Comparison of ENCODE assay signal across 7 mouse cellular contexts in genomic region chr19:4810309-4810708, GRCm38 (mm10). TPM values are rescaled to one million over a fixed set of nuclear protein-coding genes. Genes with fewer than 3 reads are reported as not detected.
A peak's percentile ranks its signal among the peaks of the same experiment; 100 is the strongest.
DNase-seq lines count a peak whose midpoint lies in the region; ATAC-seq and TF ChIP-seq lines count a peak whose summit lies in the region.

No protein-coding gene starts in this region.

- no peaks in the 10 kb centered on the region for H3K27me3 ChIP-seq in lung, postnatal 0 days (replicated peaks; ENCODE audit: insufficient read depth, low read length)
- H3K27me3 ChIP-seq in embryonic facial prominence, embryonic 15.5 days = no peaks in the 10 kb centered on the region
- no peaks in the 10 kb centered on the region for H3K27me3 ChIP-seq in limb, embryonic 12.5 days
- no peaks in the 10 kb centered on the region for H3K27me3 ChIP-seq in stomach, embryonic 15.5 days (replicated peaks)

- H3K36me3 ChIP-seq in lung, postnatal 0 days (ENCODE audit: insufficient read depth, low read length) = no peaks in the 10 kb centered on the region
- no peaks in the 10 kb centered on the region for H3K36me3 ChIP-seq in embryonic facial prominence, embryonic 15.5 days
- no peaks in the 10 kb centered on the region for H3K36me3 ChIP-seq in limb, embryonic 12.5 days
- no peaks in the 10 kb centered on the region for H3K36me3 ChIP-seq in stomach, embryonic 15.5 days

- H3K4me3 ChIP-seq in lung, postnatal 0 days (ENCODE audit: low read depth, low read length) = peak overlapping the region; percentile 76
- H3K4me3 ChIP-seq in embryonic facial prominence, embryonic 15.5 days (replicated peaks) = peak overlapping the region; percentile 93
- H3K4me3 ChIP-seq in limb, embryonic 12.5 days (replicated peaks) = peak overlapping the region; percentile 85
- peak overlapping the region; percentile 77 for H3K4me3 ChIP-seq in stomach, embryonic 15.5 days (replicated peaks)

- no peak for DNase-seq in lung, postnatal 0 days (ENCODE audit: low spot score)
- DNase-seq in lung, postnatal 14 days = no peak
- no peak for DNase-seq in layer of hippocampus, adult 11-12 months (ENCODE audit: low spot score)
- no peak for DNase-seq in thymus, postnatal 25 days

- no peak for TF ChIP-seq EP300 in lung, postnatal 0 days (IDR thresholded peaks at IDR 0.05)

- ATAC-seq in lung, postnatal 0 days = no peak
- no peak for ATAC-seq in embryonic facial prominence, embryonic 15.5 days (ENCODE audit: insufficient number of reproducible peaks, low FRiP score, low TSS enrichment, low read depth)
- ATAC-seq in limb, embryonic 12.5 days (ENCODE audit: insufficient number of reproducible peaks, insufficient read depth, low FRiP score, low TSS enrichment, low read depth) = no peak
- ATAC-seq in stomach, embryonic 15.5 days (ENCODE audit: insufficient read depth, low FRiP score, low read depth) = no peak

- H3K9ac ChIP-seq in lung, postnatal 0 days (replicated peaks; ENCODE audit: low read depth) = peak overlapping the region; percentile 63
- peak overlapping the region; percentile 70 for H3K9ac ChIP-seq in embryonic facial prominence, embryonic 15.5 days
- H3K9ac ChIP-seq in limb, embryonic 12.5 days (replicated peaks) = peak overlapping the region; percentile 80
- H3K9ac ChIP-seq in stomach, embryonic 15.5 days = peak overlapping the region; percentile 94

- peak overlapping the region; percentile 94 for H3K27ac ChIP-seq in lung, postnatal 0 days (ENCODE audit: low read length)
- H3K27ac ChIP-seq in embryonic facial prominence, embryonic 15.5 days (replicated peaks) = peak overlapping the region; percentile 97
- H3K27ac ChIP-seq in limb, embryonic 12.5 days = peak overlapping the region; percentile 95
- peak overlapping the region; percentile 98 for H3K27ac ChIP-seq in stomach, embryonic 15.5 days

- H3K4me2 ChIP-seq in lung, postnatal 0 days (replicated peaks; ENCODE audit: low read depth, low read length) = peak overlapping the region; percentile 85
- H3K4me2 ChIP-seq in embryonic facial prominence, embryonic 15.5 days (replicated peaks) = peak overlapping the region; percentile 64
- peak overlapping the region; percentile 91 for H3K4me2 ChIP-seq in limb, embryonic 12.5 days
- H3K4me2 ChIP-seq in stomach, embryonic 15.5 days = peak overlapping the region; percentile 82

- TF ChIP-seq CTCF in lung, postnatal 0 days (IDR thresholded peaks at IDR 0.05) = no peak

- H3K9me3 ChIP-seq in lung, postnatal 0 days (ENCODE audit: low read length) = no peaks in the 10 kb centered on the region
- no peaks in the 10 kb centered on the region for H3K9me3 ChIP-seq in embryonic facial prominence, embryonic 15.5 days (replicated peaks)
- H3K9me3 ChIP-seq in limb, embryonic 12.5 days = no peaks in the 10 kb centered on the region
- H3K9me3 ChIP-seq in stomach, embryonic 15.5 days = no peaks in the 10 kb centered on the region

- under 1% methylated on average over 14 of the region's 14 CpGs for WGBS in lung, postnatal 0 days
- under 1% methylated on average over 14 of the region's 14 CpGs for WGBS in embryonic facial prominence, embryonic 15.5 days
- WGBS in limb, embryonic 12.5 days = 0% methylated on average over 14 of the region's 14 CpGs
- WGBS in stomach, embryonic 15.5 days = under 1% methylated on average over 14 of the region's 14 CpGs

- peaks cover 8% of the 10 kb centered on the region; the same call in 1 of the 2 replicates for H3K4me1 ChIP-seq in lung, postnatal 0 days (ENCODE audit: insufficient read depth, low read depth, low read length)
- peaks cover 23% of the 10 kb centered on the region for H3K4me1 ChIP-seq in embryonic facial prominence, embryonic 15.5 days
- H3K4me1 ChIP-seq in limb, embryonic 12.5 days (replicated peaks) = peaks cover 24% of the 10 kb centered on the region
- peaks cover 13% of the 10 kb centered on the region for H3K4me1 ChIP-seq in stomach, embryonic 15.5 days

RNA-seq across cellular contexts. Expression of gene Gm21992, which starts 1.1 kb away (rescaled TPM):
- polyA plus RNA-seq in lung, postnatal 0 days (2015; fragmentation: Nextera tagmentation; extraction: Ambion mirVana) = 13.9 and 19.7 TPM in 2 replicates
- polyA plus RNA-seq in embryonic facial prominence, embryonic 15.5 days (2015; fragmentation: Nextera tagmentation; extraction: Ambion mirVana) = 30.9 and 36.3 TPM in 2 replicates
- 36.3 and 57.2 TPM in 2 replicates for polyA plus RNA-seq in limb, embryonic 12.5 days (2016; fragmentation: Nextera tagmentation; extraction: Ambion mirVana)
- 29.9 and 38.0 TPM in 2 replicates for polyA plus RNA-seq in stomach, embryonic 15.5 days (2015; fragmentation: Nextera tagmentation; extraction: Ambion mirVana)

RNA-seq across cellular contexts. Expression of gene Rbm14, which starts 1.1 kb away (rescaled TPM):
- 24.3 and 25.1 TPM in 2 replicates for polyA plus RNA-seq in lung, postnatal 0 days (2015; fragmentation: Nextera tagmentation; extraction: Ambion mirVana)
- polyA plus RNA-seq in embryonic facial prominence, embryonic 15.5 days (2015; fragmentation: Nextera tagmentation; extraction: Ambion mirVana) = 74.1 and 74.5 TPM in 2 replicates
- 113 and 114 TPM in 2 replicates for polyA plus RNA-seq in limb, embryonic 12.5 days (2016; fragmentation: Nextera tagmentation; extraction: Ambion mirVana)
- polyA plus RNA-seq in stomach, embryonic 15.5 days (2015; fragmentation: Nextera tagmentation; extraction: Ambion mirVana) = 70.3 and 75.2 TPM in 2 replicates

RNA-seq across cellular contexts. Expression of gene Rbm4, which starts 16.6 kb away (rescaled TPM):
- polyA plus RNA-seq in lung, postnatal 0 days (2015; fragmentation: Nextera tagmentation; extraction: Ambion mirVana) = 28.6 and 29.4 TPM in 2 replicates
- polyA plus RNA-seq in embryonic facial prominence, embryonic 15.5 days (2015; fragmentation: Nextera tagmentation; extraction: Ambion mirVana) = 66.5 and 70.2 TPM in 2 replicates
- polyA plus RNA-seq in limb, embryonic 12.5 days (2016; fragmentation: Nextera tagmentation; extraction: Ambion mirVana) = 80.1 and 90.2 TPM in 2 replicates
- 50.1 and 52.2 TPM in 2 replicates for polyA plus RNA-seq in stomach, embryonic 15.5 days (2015; fragmentation: Nextera tagmentation; extraction: Ambion mirVana)

RNA-seq across cellular contexts. Expression of gene Ccs, which starts 28.8 kb away (rescaled TPM):
- 53.0 and 54.5 TPM in 2 replicates for polyA plus RNA-seq in lung, postnatal 0 days (2015; fragmentation: Nextera tagmentation; extraction: Ambion mirVana)
- polyA plus RNA-seq in embryonic facial prominence, embryonic 15.5 days (2015; fragmentation: Nextera tagmentation; extraction: Ambion mirVana) = 69.4 and 73.8 TPM in 2 replicates
- polyA plus RNA-seq in limb, embryonic 12.5 days (2016; fragmentation: Nextera tagmentation; extraction: Ambion mirVana) = 56.4 and 60.4 TPM in 2 replicates
- polyA plus RNA-seq in stomach, embryonic 15.5 days (2015; fragmentation: Nextera tagmentation; extraction: Ambion mirVana) = 51.1 and 54.1 TPM in 2 replicates

RNA-seq across cellular contexts. Expression of gene Ccdc87, which starts 28.9 kb away (rescaled TPM):
- 0.51 and 0.62 TPM in 2 replicates for polyA plus RNA-seq in lung, postnatal 0 days (2015; fragmentation: Nextera tagmentation; extraction: Ambion mirVana)
- 1.2 and 1.9 TPM in 2 replicates for polyA plus RNA-seq in embryonic facial prominence, embryonic 15.5 days (2015; fragmentation: Nextera tagmentation; extraction: Ambion mirVana)
- 0.06 and 0.09 TPM in 2 replicates for polyA plus RNA-seq in limb, embryonic 12.5 days (2016; fragmentation: Nextera tagmentation; extraction: Ambion mirVana)
- polyA plus RNA-seq in stomach, embryonic 15.5 days (2015; fragmentation: Nextera tagmentation; extraction: Ambion mirVana) = 0.12 TPM in 1 of 2 replicates, not detected in the other
